Mouse (Mus musculus) adrenal gland, postnatal 10 days (tissue): ENCODE data around the gene Dpysl5. TPM values are rescaled to one million over a fixed set of nuclear protein-coding genes. Genes with fewer than 3 reads are reported as not detected.

Experiments
- DNase-seq: peaks from one replicate; pipeline ENCODE4 v3.0.0; 2021; ENCODE audit warnings: mixed read lengths
- total RNA-seq, 2 experiments: library from RNA; stranded (reverse); gene quantifications; 2 replicates each; pipeline ENCODE4 v1.2.3; 2021

The Dpysl5 gene
- total RNA-seq, 2 experiments from 2014 or later, result 4.5 to 8.8 TPM

- no peak for DNase-seq
Measured at GRCm38 (mm10) chr5:30824124-30824988, 113.0 kb downstream of the Dpysl5 start.

GRCm38 (mm10) chr5:30825166-30825565 is 113.8 kb downstream of the Dpysl5 start:
- no peak for DNase-seq

- no peak for DNase-seq
Measured at GRCm38 (mm10) chr5:30825821-30826220, 114.5 kb downstream of the Dpysl5 start.

GRCm38 (mm10) chr5:30833416-30833815 is 122.1 kb downstream of the Dpysl5 start:
- peak; percentile 26 for DNase-seq

GRCm38 (mm10) chr5:30839731-30840130 is 128.4 kb downstream of the Dpysl5 start:
- no peak for DNase-seq

GRCm38 (mm10) chr5:30841896-30842295 is 130.5 kb downstream of the Dpysl5 start:
- DNase-seq, result no peak

Other genes starting within 250 kb of the Dpysl5 start
- under 1 TPM; 0.09 to 0.12 TPM for gene Otof, start 249.6 kb upstream of the Dpysl5 start, total RNA-seq
- not detected for gene 1700001C02Rik, start 245.5 kb upstream of the Dpysl5 start, total RNA-seq
- gene Cib4, start 165.7 kb upstream of the Dpysl5 start, total RNA-seq, result 1 to 10 TPM in 1 of 2 experiments, under 1 TPM in 1; 0.67 to 1.1 TPM
- 100 to 1,000 TPM; 549 to 558 TPM for gene Kcnk3, start 123.4 kb upstream of the Dpysl5 start, total RNA-seq
- 10 to 100 TPM; 30.4 to 34.6 TPM for gene Slc35f6, start 63.6 kb upstream of the Dpysl5 start, total RNA-seq
- 10 to 100 TPM; 38.0 to 54.0 TPM for gene Cenpa, start 44.8 kb upstream of the Dpysl5 start, total RNA-seq
- gene Mapre3, start 103.1 kb downstream of the Dpysl5 start, total RNA-seq, result 10 to 100 TPM; 35.9 to 47.4 TPM
- gene Tmem214, start 156.4 kb downstream of the Dpysl5 start, total RNA-seq, result 10 to 100 TPM; 49.4 to 50.4 TPM
- gene Agbl5, start 177.1 kb downstream of the Dpysl5 start, total RNA-seq, result 10 to 100 TPM; 12.4 to 17.0 TPM
- 100 to 1,000 TPM; 208 to 219 TPM for gene Ost4, start 196.2 kb downstream of the Dpysl5 start, total RNA-seq
- 10 to 100 TPM; 60.0 to 63.4 TPM for gene Emilin1, start 201.8 kb downstream of the Dpysl5 start, total RNA-seq
- gene Khk, start 209.9 kb downstream of the Dpysl5 start, total RNA-seq, result 10 to 100 TPM; 64.3 to 89.4 TPM
- gene Cgref1, start 234.0 kb downstream of the Dpysl5 start, total RNA-seq, result 1 to 10 TPM; 2.8 to 5.1 TPM
- 100 to 1,000 TPM; 110 to 118 TPM for gene Preb, start 248.8 kb downstream of the Dpysl5 start, total RNA-seq